Mouse (Mus musculus): ENCODE measurements around the gene Chd5. TPM values are rescaled to one million over a fixed set of nuclear protein-coding genes. Genes with fewer than 3 reads are reported as not detected.

The Chd5 gene
- polyA plus RNA-seq, 1 experiment from 2014 or later, result 0.56 TPM

- H3K4me3 ChIP-seq (ENCODE audit: low read depth, low read length), result peak overlapping the region; percentile 99
- H3K4me2 ChIP-seq, result peak overlapping the region; percentile 82
- no peaks in the 10 kb centered on the region for H3K27me3 ChIP-seq (ENCODE audit: control insufficient read depth, insufficient read depth, low read length)
- no peak overlapping the region for H3K27ac ChIP-seq (ENCODE audit: low read depth, low read length)
- ATAC-seq (ENCODE audit: low FRiP score), result no peak
- H3K4me1 ChIP-seq (ENCODE audit: control insufficient read depth, insufficient read depth, low read length), result peaks cover 13% of the 10 kb centered on the region
- H3K36me3 ChIP-seq (ENCODE audit: control insufficient read depth, insufficient read depth, low read length), result peaks cover 17% of the 10 kb centered on the region
- no peak for DNase-seq (ENCODE audit: low spot score, missing footprints)
- WGBS, result 2% methylated on average over 11 of the region's 11 CpGs
- H3K9ac ChIP-seq (ENCODE audit: low read length), result peak overlapping the region; percentile 95
- no peaks in the 10 kb centered on the region for H3K9me3 ChIP-seq (ENCODE audit: control insufficient read depth, low read length)
Observed at GRCm38 (mm10) chr4:152326543-152326942, 11.9 kb upstream of the Chd5 start.

- H3K9ac ChIP-seq (ENCODE audit: low read length), result no peak overlapping the region
- H3K27ac ChIP-seq (ENCODE audit: low read depth, low read length), result no peak overlapping the region
- H3K4me2 ChIP-seq, result no peak overlapping the region
- H3K27me3 ChIP-seq (ENCODE audit: control insufficient read depth, insufficient read depth, low read length), result no peaks in the 10 kb centered on the region
- H3K4me3 ChIP-seq (ENCODE audit: low read depth, low read length), result no peak overlapping the region
- peaks cover 13% of the 10 kb centered on the region for H3K4me1 ChIP-seq (ENCODE audit: control insufficient read depth, insufficient read depth, low read length)
- ATAC-seq (ENCODE audit: low FRiP score) (no peak), DNase-seq (ENCODE audit: low spot score, missing footprints) (peak; percentile 91)
- WGBS, result 81% methylated on average over 6 of the region's 6 CpGs
- no peaks in the 10 kb centered on the region for H3K9me3 ChIP-seq (ENCODE audit: control insufficient read depth, low read length)
- H3K36me3 ChIP-seq (ENCODE audit: control insufficient read depth, insufficient read depth, low read length), result peaks cover 23% of the 10 kb centered on the region
Observed at GRCm38 (mm10) chr4:152328691-152329090, 9.8 kb upstream of the Chd5 start.

GRCm38 (mm10) chr4:152332952-152333351, 5.5 kb upstream of the Chd5 start:
- H3K9me3 ChIP-seq (ENCODE audit: control insufficient read depth, low read length), result no peaks in the 10 kb centered on the region
- H3K9ac ChIP-seq (ENCODE audit: low read length), result no peak overlapping the region
- peaks cover 28% of the 10 kb centered on the region for H3K36me3 ChIP-seq (ENCODE audit: control insufficient read depth, insufficient read depth, low read length)
- H3K4me2 ChIP-seq, result no peak overlapping the region
- H3K4me1 ChIP-seq (ENCODE audit: control insufficient read depth, insufficient read depth, low read length), result no peaks in the 10 kb centered on the region
- H3K27ac ChIP-seq (ENCODE audit: low read depth, low read length), result no peak overlapping the region
- no peaks in the 10 kb centered on the region; the same call in 1 of the 2 replicates for H3K27me3 ChIP-seq (ENCODE audit: control insufficient read depth, insufficient read depth, low read length)
- DNase-seq (ENCODE audit: low spot score, missing footprints) (peak; percentile 94), ATAC-seq (ENCODE audit: low FRiP score) (peak; percentile 54)
- WGBS, result 46% methylated on average over 2 of the region's 2 CpGs
- no peak overlapping the region for H3K4me3 ChIP-seq (ENCODE audit: low read depth, low read length)

GRCm38 (mm10) chr4:152333587-152333986, 4.9 kb upstream of the Chd5 start:
- no peak overlapping the region for H3K27ac ChIP-seq (ENCODE audit: low read depth, low read length)
- no peaks in the 10 kb centered on the region for H3K9me3 ChIP-seq (ENCODE audit: control insufficient read depth, low read length)
- H3K27me3 ChIP-seq (ENCODE audit: control insufficient read depth, insufficient read depth, low read length), result peaks cover 5% of the 10 kb centered on the region
- DNase-seq (ENCODE audit: low spot score, missing footprints) (no peak), ATAC-seq (ENCODE audit: low FRiP score) (no peak)
- 92% methylated on average over 12 of the region's 12 CpGs for WGBS
- H3K4me3 ChIP-seq (ENCODE audit: low read depth, low read length), result no peak overlapping the region
- peaks cover 3% of the 10 kb centered on the region for H3K4me1 ChIP-seq (ENCODE audit: control insufficient read depth, insufficient read depth, low read length)
- no peak overlapping the region for H3K9ac ChIP-seq (ENCODE audit: low read length)
- H3K4me2 ChIP-seq, result no peak overlapping the region
- peaks cover 28% of the 10 kb centered on the region for H3K36me3 ChIP-seq (ENCODE audit: control insufficient read depth, insufficient read depth, low read length)

GRCm38 (mm10) chr4:152337772-152338171, 679 bp upstream of the Chd5 start:
- Histone ChIP-seq H3K27ac (ENCODE audit: low read depth, low read length) (no peak overlapping the region), H3K9ac (ENCODE audit: low read length) (no peak overlapping the region), H3K27me3 (ENCODE audit: control insufficient read depth, insufficient read depth, low read length) (peaks cover 31% of the 10 kb centered on the region), H3K4me2 (no peak overlapping the region), H3K9me3 (ENCODE audit: control insufficient read depth, low read length) (no peaks in the 10 kb centered on the region), H3K4me1 (ENCODE audit: control insufficient read depth, insufficient read depth, low read length) (peaks cover 14% of the 10 kb centered on the region), H3K4me3 (ENCODE audit: low read depth, low read length) (no peak overlapping the region), H3K36me3 (ENCODE audit: control insufficient read depth, insufficient read depth, low read length) (peaks cover 8% of the 10 kb centered on the region; the same call in 1 of the 2 replicates)
- 20% methylated on average over 6 of the region's 6 CpGs for WGBS
- DNase-seq (ENCODE audit: low spot score, missing footprints) (no peak), ATAC-seq (ENCODE audit: low FRiP score) (no peak)

- Histone ChIP-seq H3K4me1 (ENCODE audit: control insufficient read depth, insufficient read depth, low read length) (peaks cover 14% of the 10 kb centered on the region), H3K27me3 (ENCODE audit: control insufficient read depth, insufficient read depth, low read length) (peaks cover 31% of the 10 kb centered on the region), H3K36me3 (ENCODE audit: control insufficient read depth, insufficient read depth, low read length) (peaks cover 5% of the 10 kb centered on the region; the same call in 1 of the 2 replicates), H3K27ac (ENCODE audit: low read depth, low read length) (no peak overlapping the region), H3K4me3 (ENCODE audit: low read depth, low read length) (peak overlapping the region; percentile 57), H3K4me2 (peak overlapping the region; percentile 100), H3K9me3 (ENCODE audit: control insufficient read depth, low read length) (no peaks in the 10 kb centered on the region), H3K9ac (ENCODE audit: low read length) (peak overlapping the region; percentile 61)
- DNase-seq (ENCODE audit: low spot score, missing footprints) (peak; percentile 91), ATAC-seq (ENCODE audit: low FRiP score) (peak; percentile 17; the same call in 1 of the 2 replicates)
- WGBS, result under 1% methylated on average over 21 of the region's 26 CpGs
Observed at GRCm38 (mm10) chr4:152339293-152339790, 891 bp downstream of the Chd5 start.

- ATAC-seq (ENCODE audit: low FRiP score) (no peak), DNase-seq (ENCODE audit: low spot score, missing footprints) (peak; percentile 89)
- WGBS, result 38% methylated on average over 15 of the region's 15 CpGs
- Histone ChIP-seq H3K9ac (ENCODE audit: low read length) (no peak overlapping the region), H3K4me1 (ENCODE audit: control insufficient read depth, insufficient read depth, low read length) (peaks cover 14% of the 10 kb centered on the region), H3K4me3 (ENCODE audit: low read depth, low read length) (no peak overlapping the region), H3K27ac (ENCODE audit: low read depth, low read length) (no peak overlapping the region), H3K36me3 (ENCODE audit: control insufficient read depth, insufficient read depth, low read length) (no peaks in the 10 kb centered on the region), H3K9me3 (ENCODE audit: control insufficient read depth, low read length) (no peaks in the 10 kb centered on the region), H3K4me2 (no peak overlapping the region), H3K27me3 (ENCODE audit: control insufficient read depth, insufficient read depth, low read length) (peaks cover 31% of the 10 kb centered on the region)
Observed at GRCm38 (mm10) chr4:152340584-152341284, 2.3 kb downstream of the Chd5 start.

- DNase-seq (ENCODE audit: low spot score, missing footprints) (peak; percentile 91), ATAC-seq (ENCODE audit: low FRiP score) (no peak)
- H3K4me3 ChIP-seq (ENCODE audit: low read depth, low read length), result no peak overlapping the region
- H3K4me1 ChIP-seq (ENCODE audit: control insufficient read depth, insufficient read depth, low read length), result peaks cover 14% of the 10 kb centered on the region
- H3K9ac ChIP-seq (ENCODE audit: low read length), result no peak overlapping the region
- no peak overlapping the region for H3K4me2 ChIP-seq
- no peaks in the 10 kb centered on the region for H3K9me3 ChIP-seq (ENCODE audit: control insufficient read depth, low read length)
- no peaks in the 10 kb centered on the region for H3K36me3 ChIP-seq (ENCODE audit: control insufficient read depth, insufficient read depth, low read length)
- H3K27ac ChIP-seq (ENCODE audit: low read depth, low read length), result no peak overlapping the region
- peaks cover 30% of the 10 kb centered on the region for H3K27me3 ChIP-seq (ENCODE audit: control insufficient read depth, insufficient read depth, low read length)
- 15% methylated on average over 5 of the region's 5 CpGs for WGBS
Observed at GRCm38 (mm10) chr4:152343296-152343695, 4.8 kb downstream of the Chd5 start.

- no peak overlapping the region for H3K4me3 ChIP-seq (ENCODE audit: low read depth, low read length)
- H3K4me1 ChIP-seq (ENCODE audit: control insufficient read depth, insufficient read depth, low read length), result peaks cover 3% of the 10 kb centered on the region
- WGBS, result 72% methylated on average over 7 of the region's 7 CpGs
- H3K4me2 ChIP-seq, result no peak overlapping the region
- no peaks in the 10 kb centered on the region for H3K9me3 ChIP-seq (ENCODE audit: control insufficient read depth, low read length)
- no peak overlapping the region for H3K9ac ChIP-seq (ENCODE audit: low read length)
- H3K27me3 ChIP-seq (ENCODE audit: control insufficient read depth, insufficient read depth, low read length), result peaks cover 19% of the 10 kb centered on the region
- no peaks in the 10 kb centered on the region for H3K36me3 ChIP-seq (ENCODE audit: control insufficient read depth, insufficient read depth, low read length)
- H3K27ac ChIP-seq (ENCODE audit: low read depth, low read length), result no peak overlapping the region
- DNase-seq (ENCODE audit: low spot score, missing footprints) (no peak), ATAC-seq (ENCODE audit: low FRiP score) (no peak)
Observed at GRCm38 (mm10) chr4:152344651-152345050, 6.2 kb downstream of the Chd5 start.

Data from midbrain, embryonic 11.5 days (tissue).